21 mouse cellular contexts compared by ENCODE assay signal in genomic region chr2:166307551-166307950, GRCm38 (mm10).
A peak's percentile ranks its signal among the peaks of the same experiment; 100 is the strongest.
DNase-seq lines count a peak whose midpoint lies in the region; ATAC-seq and TF ChIP-seq lines count a peak whose summit lies in the region.
"Had no signal": no experiment of that assay in that cellular context is flagged by ENCODE, and none has a peak within 500 bp of the region (broad histone marks: within the 10 kb centered on the region; RNA-seq: fewer than 3 reads in every experiment).

No protein-coding gene starts in this region.

- H3K27me3 ChIP-seq in forebrain, embryonic 14.5 days (replicated peaks; ENCODE audit: control insufficient read depth, insufficient read depth, low read length): no peaks in the 10 kb centered on the region
- no peaks in the 10 kb centered on the region for H3K27me3 ChIP-seq in forebrain, embryonic 16.5 days (replicated peaks; ENCODE audit: control insufficient read depth, insufficient read depth, low read length)
- 0 out of 2 replicates have a peak, but pooled peaks cover 7% of the 10 kb centered on the region for H3K27me3 ChIP-seq in midbrain, embryonic 14.5 days (ENCODE audit: control insufficient read depth, insufficient read depth, low read length)
- peaks cover 69% of the 10 kb centered on the region for H3K27me3 ChIP-seq in midbrain, embryonic 10.5 days (ENCODE audit: low read depth, poor library complexity, severe bottlenecking)
- H3K27me3 ChIP-seq in embryonic facial prominence, embryonic 14.5 days (replicated peaks; ENCODE audit: control insufficient read depth, insufficient read depth, low read length): no peaks in the 10 kb centered on the region
- no peaks in the 10 kb centered on the region for H3K27me3 ChIP-seq in stomach, postnatal 0 days (ENCODE audit: control insufficient read depth, insufficient read depth, low read length)
- H3K27me3 ChIP-seq: embryonic facial prominence, embryonic 12.5 days had no signal

- no peak overlapping the region for H3K27ac ChIP-seq in forebrain, embryonic 14.5 days (ENCODE audit: low read depth, low read length)
- H3K27ac ChIP-seq in forebrain, embryonic 16.5 days (ENCODE audit: low read length): no peak overlapping the region
- 0 out of 2 replicates have a peak overlapping the region, but pooled peaks have one; percentile 10 for H3K27ac ChIP-seq in midbrain, embryonic 14.5 days (replicated peaks; ENCODE audit: low read depth, low read length)
- no peak overlapping the region; the same call in 1 of the 2 replicates for H3K27ac ChIP-seq in midbrain, embryonic 10.5 days (replicated peaks)
- H3K27ac ChIP-seq in embryonic facial prominence, embryonic 14.5 days (replicated peaks; ENCODE audit: low read depth, low read length): no peak overlapping the region
- H3K27ac ChIP-seq in stomach, postnatal 0 days (replicated peaks): no peak overlapping the region
- H3K27ac ChIP-seq: embryonic facial prominence, embryonic 12.5 days; gastrocnemius, adult 2 months had no signal

- no peaks in the 10 kb centered on the region for H3K36me3 ChIP-seq in forebrain, embryonic 14.5 days (ENCODE audit: control insufficient read depth, insufficient read depth, low read length)
- no peaks in the 10 kb centered on the region for H3K36me3 ChIP-seq in forebrain, embryonic 16.5 days (ENCODE audit: control insufficient read depth, insufficient read depth)
- no peaks in the 10 kb centered on the region for H3K36me3 ChIP-seq in midbrain, embryonic 14.5 days (ENCODE audit: control insufficient read depth, insufficient read depth, low read length)
- H3K36me3 ChIP-seq in midbrain, embryonic 10.5 days: no peaks in the 10 kb centered on the region
- H3K36me3 ChIP-seq in embryonic facial prominence, embryonic 14.5 days (ENCODE audit: control insufficient read depth, insufficient read depth, low read length): no peaks in the 10 kb centered on the region
- H3K36me3 ChIP-seq in stomach, postnatal 0 days (ENCODE audit: control insufficient read depth, insufficient read depth, low read length): no peaks in the 10 kb centered on the region
- H3K36me3 ChIP-seq: embryonic facial prominence, embryonic 12.5 days had no signal

- no peak for TF ChIP-seq CTCF in brain, embryonic 14.5 days (IDR thresholded peaks at IDR 0.05; ENCODE audit: borderline replicate concordance, extremely low read depth, insufficient read depth, insufficient read length)
- TF ChIP-seq CTCF in stomach, postnatal 0 days (IDR thresholded peaks at IDR 0.05; ENCODE audit: low read depth): no peak

- peak; percentile 26 for DNase-seq in forebrain, embryonic 14.5 days (ENCODE audit: low spot score)
- DNase-seq in midbrain, embryonic 14.5 days: peak; percentile 57
- no peak for DNase-seq in midbrain, embryonic 10.5 days (ENCODE audit: low spot score)
- peak; percentile 70 for DNase-seq in brain, embryonic 14.5 days (ENCODE audit: low read depth)
- peak; percentile 61 for DNase-seq in embryonic facial prominence, embryonic 14.5 days (ENCODE audit: low spot score)
- no peak for DNase-seq in MN1 (ENCODE audit: low spot score)
- no peak for DNase-seq in stomach, postnatal 0 days (ENCODE audit: low spot score)
- DNase-seq: adrenal gland, adult 8-10 months; adrenal gland, postnatal 36 days; cerebellum, adult 11 months; cerebellum, adult 8-10 months; cerebellum, postnatal 14 days; embryo, embryonic 11 days; gastrocnemius, adult 2 months; gastrocnemius, postnatal 25 days; heart, postnatal 10 days; heart, postnatal 4 days; kidney, adult 2 months had no signal

- TF ChIP-seq POLR2A in brain, embryonic 14.5 days (IDR thresholded peaks at IDR 0.05; ENCODE audit: borderline replicate concordance, extremely low read depth, insufficient read depth, insufficient read length, poor library complexity, severe bottlenecking): no peak

- H3K4me1 ChIP-seq in forebrain, embryonic 14.5 days (ENCODE audit: control insufficient read depth, insufficient read depth, low read length): peaks cover 19% of the 10 kb centered on the region
- peaks cover 25% of the 10 kb centered on the region; the same call in 1 of the 2 replicates for H3K4me1 ChIP-seq in forebrain, embryonic 16.5 days (replicated peaks; ENCODE audit: control insufficient read depth, insufficient read depth, low read length)
- peaks cover 25% of the 10 kb centered on the region for H3K4me1 ChIP-seq in midbrain, embryonic 14.5 days (ENCODE audit: control insufficient read depth, insufficient read depth, low read length)
- peaks cover 35% of the 10 kb centered on the region for H3K4me1 ChIP-seq in midbrain, embryonic 10.5 days
- H3K4me1 ChIP-seq in embryonic facial prominence, embryonic 14.5 days (ENCODE audit: control insufficient read depth, insufficient read depth, low read length): peaks cover 12% of the 10 kb centered on the region
- 0 out of 2 replicates have a peak, but pooled peaks cover 2% of the 10 kb centered on the region for H3K4me1 ChIP-seq in stomach, postnatal 0 days (replicated peaks; ENCODE audit: control insufficient read depth, insufficient read depth)

- H3K9ac ChIP-seq in forebrain, embryonic 14.5 days (ENCODE audit: low read length): no peak overlapping the region
- no peak overlapping the region for H3K9ac ChIP-seq in forebrain, embryonic 16.5 days (replicated peaks; ENCODE audit: low read depth, low read length)
- no peak overlapping the region for H3K9ac ChIP-seq in midbrain, embryonic 14.5 days (replicated peaks; ENCODE audit: low read length)
- H3K9ac ChIP-seq in embryonic facial prominence, embryonic 14.5 days (ENCODE audit: low read depth, low read length): no peak overlapping the region
- H3K9ac ChIP-seq in stomach, postnatal 0 days (ENCODE audit: low read length): no peak overlapping the region
- H3K9ac ChIP-seq: embryonic facial prominence, embryonic 12.5 days had no signal

- no peak overlapping the region for H3K4me3 ChIP-seq in forebrain, embryonic 14.5 days (ENCODE audit: low read depth, low read length)
- H3K4me3 ChIP-seq in forebrain, embryonic 16.5 days (replicated peaks; ENCODE audit: low read length): no peak overlapping the region
- H3K4me3 ChIP-seq in midbrain, embryonic 14.5 days (replicated peaks; ENCODE audit: low read depth, low read length): no peak overlapping the region
- no peak overlapping the region for H3K4me3 ChIP-seq in midbrain, embryonic 10.5 days
- no peak overlapping the region for H3K4me3 ChIP-seq in embryonic facial prominence, embryonic 14.5 days (ENCODE audit: low read depth, low read length)
- no peak overlapping the region for H3K4me3 ChIP-seq in stomach, postnatal 0 days (ENCODE audit: low read depth, low read length)
- H3K4me3 ChIP-seq: embryonic facial prominence, embryonic 12.5 days; gastrocnemius, adult 2 months had no signal

- ATAC-seq in forebrain, embryonic 14.5 days: no peak
- ATAC-seq in forebrain, embryonic 16.5 days: no peak
- no peak for ATAC-seq in midbrain, embryonic 14.5 days (ENCODE audit: low FRiP score, low TSS enrichment)
- ATAC-seq in embryonic facial prominence, embryonic 14.5 days (ENCODE audit: low read depth): no peak
- ATAC-seq in stomach, postnatal 0 days (ENCODE audit: low FRiP score, low TSS enrichment): no peak
- ATAC-seq: intestine, embryonic 16.5 days had no signal

- H3K4me2 ChIP-seq in forebrain, embryonic 14.5 days (ENCODE audit: low read length): no peak overlapping the region
- H3K4me2 ChIP-seq in forebrain, embryonic 16.5 days (ENCODE audit: low read length): no peak overlapping the region
- H3K4me2 ChIP-seq in midbrain, embryonic 14.5 days (ENCODE audit: low read length): no peak overlapping the region
- H3K4me2 ChIP-seq in embryonic facial prominence, embryonic 14.5 days (ENCODE audit: low read depth, low read length): no peak overlapping the region
- no peak overlapping the region for H3K4me2 ChIP-seq in stomach, postnatal 0 days (replicated peaks; ENCODE audit: low read depth)
- H3K4me2 ChIP-seq: embryonic facial prominence, embryonic 12.5 days had no signal

- H3K9me3 ChIP-seq in forebrain, embryonic 14.5 days (replicated peaks; ENCODE audit: control insufficient read depth, low read length): no peaks in the 10 kb centered on the region
- no peaks in the 10 kb centered on the region for H3K9me3 ChIP-seq in forebrain, embryonic 16.5 days (ENCODE audit: control insufficient read depth, low read length)
- no peaks in the 10 kb centered on the region for H3K9me3 ChIP-seq in midbrain, embryonic 14.5 days (ENCODE audit: control insufficient read depth, low read length)
- no peaks in the 10 kb centered on the region for H3K9me3 ChIP-seq in midbrain, embryonic 10.5 days (replicated peaks)
- no peaks in the 10 kb centered on the region for H3K9me3 ChIP-seq in embryonic facial prominence, embryonic 14.5 days (ENCODE audit: control insufficient read depth, low read length)
- no peaks in the 10 kb centered on the region for H3K9me3 ChIP-seq in stomach, postnatal 0 days (ENCODE audit: control insufficient read depth, low read length)
- H3K9me3 ChIP-seq: embryonic facial prominence, embryonic 12.5 days had no signal

- TF ChIP-seq EP300 in stomach, postnatal 0 days (optimal IDR thresholded peaks at IDR 0.05): no peak

- 23% methylated on average over 13 of the region's 13 CpGs for WGBS in forebrain, embryonic 14.5 days
- WGBS in forebrain, embryonic 16.5 days: 31% methylated on average over 13 of the region's 13 CpGs
- 19% methylated on average over 13 of the region's 13 CpGs for WGBS in midbrain, embryonic 14.5 days
- WGBS in midbrain, embryonic 10.5 days: 85% methylated on average over 13 of the region's 13 CpGs
- 53% methylated on average over 13 of the region's 13 CpGs for WGBS in embryonic facial prominence, embryonic 14.5 days
- 72% methylated on average over 13 of the region's 13 CpGs for WGBS in stomach, postnatal 0 days

Comparison
In these comparisons a context has a peak if more than half of its experiments do, and no peak if none do; other contexts are left out.
1. DNase-seq: peak in forebrain, embryonic 14.5 days (single experiment), midbrain, embryonic 14.5 days (single experiment), brain, embryonic 14.5 days (single experiment) and embryonic facial prominence, embryonic 14.5 days (single experiment); none in midbrain, embryonic 10.5 days (single experiment), MN1 (single experiment) and stomach, postnatal 0 days (single experiment).